ENCODE assay signal across 18 mouse cellular contexts in genomic region chrX:51170404-51170803, GRCm38 (mm10).
"Had no signal": no experiment of that assay in that cellular context is flagged by ENCODE, and none has a peak within 500 bp of the region (broad histone marks: within the 10 kb centered on the region; RNA-seq: fewer than 3 reads in every experiment).

No protein-coding gene starts in this region.

- H3K4me2 ChIP-seq: intestine, embryonic 15.5 days; kidney, embryonic 15.5 days; midbrain, embryonic 13.5 days; neural tube, embryonic 13.5 days; stomach, embryonic 15.5 days had no signal

- H3K4me1 ChIP-seq: intestine, embryonic 15.5 days; kidney, embryonic 15.5 days; midbrain, embryonic 10.5 days; midbrain, embryonic 13.5 days; neural tube, embryonic 13.5 days; stomach, embryonic 15.5 days had no signal

- H3K9ac ChIP-seq: intestine, embryonic 15.5 days; kidney, embryonic 15.5 days; midbrain, embryonic 13.5 days; neural tube, embryonic 13.5 days; stomach, embryonic 15.5 days had no signal

- H3K36me3 ChIP-seq: intestine, embryonic 15.5 days; kidney, embryonic 15.5 days; midbrain, embryonic 10.5 days; midbrain, embryonic 13.5 days; neural tube, embryonic 13.5 days; stomach, embryonic 15.5 days had no signal

- H3K9me3 ChIP-seq: intestine, embryonic 15.5 days; kidney, embryonic 15.5 days; midbrain, embryonic 10.5 days; midbrain, embryonic 13.5 days; neural tube, embryonic 13.5 days; stomach, embryonic 15.5 days had no signal

- H3K27ac ChIP-seq: intestine, embryonic 15.5 days; kidney, embryonic 15.5 days; macrophage; midbrain, embryonic 10.5 days; midbrain, embryonic 13.5 days; neural tube, embryonic 13.5 days; stomach, embryonic 15.5 days had no signal

- H3K27me3 ChIP-seq: intestine, embryonic 15.5 days; midbrain, embryonic 13.5 days; neural tube, embryonic 13.5 days; stomach, embryonic 15.5 days had no signal

- H3K4me3 ChIP-seq: intestine, embryonic 15.5 days; kidney, embryonic 15.5 days; midbrain, embryonic 10.5 days; midbrain, embryonic 13.5 days; myocyte; neural tube, embryonic 13.5 days; stomach, embryonic 15.5 days had no signal

- ATAC-seq: intestine, embryonic 15.5 days; midbrain, embryonic 13.5 days; midbrain, embryonic 16.5 days had no signal

- DNase-seq: kidney, adult 11 months; kidney, adult 8-10 months; kidney, postnatal 14 days; kidney, postnatal 4 days; lung, postnatal 14 days; retina, postnatal 1 day; right cerebral cortex, postnatal 25 days; spleen, adult 18-20 months; thymus, postnatal 25 days had no signal
